Mouse (Mus musculus): ENCODE measurements around the gene Dph1. TPM values are rescaled to one million over a fixed set of nuclear protein-coding genes. Genes with fewer than 3 reads are reported as not detected.

Dph1 gene
- total RNA-seq, 2 experiments from 2014 or later = 10.0 to 11.4 TPM

GRCm38 (mm10) chr11:75204472-75204871, 13.4 kb upstream of the Dph1 start:
- no peak for DNase-seq (ENCODE audit: low spot score in 2 of 2)

DNA sequence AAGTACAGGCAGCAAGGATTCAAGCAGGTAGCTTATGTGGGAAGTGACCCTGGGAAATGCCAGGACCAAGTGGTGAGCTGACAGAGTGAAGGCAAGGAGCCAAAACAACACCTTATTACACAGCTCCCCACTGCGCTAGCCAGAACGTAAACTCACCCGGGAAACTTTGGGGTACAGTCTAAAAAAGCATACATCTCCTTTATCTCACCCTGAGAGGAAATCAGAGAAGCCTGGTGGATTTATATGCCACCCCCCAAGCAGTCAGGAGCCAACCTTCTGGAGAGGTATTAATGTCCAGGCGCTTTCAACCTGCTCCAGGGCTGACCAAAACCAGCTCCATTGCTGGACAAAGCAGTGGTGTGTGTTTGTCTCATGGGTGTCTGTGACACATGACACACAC, 12.9 kb upstream of the Dph1 start:
- no peak for DNase-seq (ENCODE audit: low spot score in 2 of 2)

- no peak for DNase-seq (ENCODE audit: low spot score in 2 of 2)
Observed at GRCm38 (mm10) chr11:75201721-75202120, 10.7 kb upstream of the Dph1 start.

GRCm38 (mm10) chr11:75200935-75201334, 9.9 kb upstream of the Dph1 start:
- DNase-seq (ENCODE audit: low spot score in 2 of 2) = no peak

DNA sequence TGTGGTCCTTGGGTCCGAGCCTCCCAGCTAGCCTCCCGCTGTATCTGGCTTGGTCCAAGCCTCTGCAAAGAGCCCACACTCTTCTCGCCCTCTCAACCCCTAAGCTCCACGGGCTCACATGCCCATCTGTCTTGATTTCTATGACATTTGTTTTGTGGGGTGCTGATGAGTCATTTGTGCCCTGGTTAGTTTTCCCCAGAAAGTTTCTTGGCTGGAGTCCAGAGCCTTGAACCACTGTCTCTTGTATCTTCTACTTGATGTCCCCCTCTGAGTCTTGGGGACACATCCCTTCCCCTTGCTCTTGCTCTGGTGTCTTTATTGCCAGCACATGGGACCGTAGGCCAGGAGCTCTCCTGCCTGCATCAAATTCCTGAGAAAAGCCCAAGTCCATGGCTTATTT, 8.9 kb upstream of the Dph1 start:
- DNase-seq (ENCODE audit: low spot score in 2 of 2) = no peak

DNA sequence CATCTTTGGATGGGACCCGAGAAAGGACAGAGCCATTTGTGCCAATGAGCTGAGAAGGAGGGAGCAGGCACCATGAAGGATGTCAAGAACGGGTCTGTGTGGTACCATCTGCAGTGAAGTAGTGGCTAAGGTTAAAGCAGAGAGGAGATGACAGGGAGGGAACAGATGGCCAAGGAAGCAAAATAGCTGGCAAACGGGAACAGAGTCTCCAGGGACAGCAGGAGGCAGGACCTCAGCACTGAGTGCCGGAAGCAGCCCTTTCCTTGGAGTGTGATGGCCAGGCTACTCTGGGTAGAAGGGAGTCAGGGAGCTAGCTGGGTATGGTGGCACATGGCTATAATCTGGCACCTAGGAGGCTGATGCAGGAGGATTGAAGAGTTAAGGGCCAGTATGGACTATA, 7.8 kb upstream of the Dph1 start:
- no peak for DNase-seq (ENCODE audit: low spot score in 2 of 2)

DNA sequence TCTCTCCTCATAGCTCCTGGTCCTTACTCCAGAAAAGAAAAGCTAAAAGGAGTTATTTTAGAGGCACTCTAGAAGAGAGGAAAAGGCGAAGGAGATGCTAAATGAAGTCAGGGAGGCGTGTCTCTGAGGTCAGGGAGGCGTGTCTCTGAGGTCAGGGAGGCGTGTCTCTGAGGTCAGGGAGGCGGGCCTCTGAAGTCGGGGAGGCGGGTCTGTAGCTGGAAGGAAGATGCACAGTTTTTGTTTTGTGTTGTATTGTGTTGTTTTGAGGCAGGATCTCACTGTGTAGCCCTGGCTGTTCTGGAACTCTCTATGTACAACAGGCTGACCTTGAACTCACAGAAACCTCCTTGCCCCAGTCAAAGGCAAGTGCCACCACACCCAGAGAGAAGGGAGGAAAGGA, 6.9 kb upstream of the Dph1 start:
- DNase-seq (ENCODE audit: low spot score in 2 of 2) = no peak

DNA sequence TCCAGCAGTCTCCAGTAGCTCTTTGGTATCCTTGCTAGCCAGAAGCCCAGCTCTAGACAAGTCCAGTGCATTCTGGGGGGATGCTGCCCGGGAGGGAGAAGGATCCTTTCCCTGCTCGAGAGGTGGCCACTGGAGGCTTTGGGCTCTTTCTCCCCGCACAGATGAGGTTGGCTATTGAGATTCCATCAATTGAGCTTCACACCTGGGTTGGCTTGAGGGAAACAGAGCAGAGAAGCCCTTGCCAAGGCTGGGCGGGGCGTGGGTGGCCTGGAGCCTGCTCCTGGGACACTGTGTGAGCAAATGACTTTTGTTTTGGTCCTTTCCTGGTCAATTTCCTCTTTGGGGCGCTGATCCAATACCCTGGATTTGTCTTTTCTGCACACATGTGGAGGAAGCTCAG, 5.1 kb upstream of the Dph1 start:
- no peak for DNase-seq (ENCODE audit: low spot score in 2 of 2)

DNA sequence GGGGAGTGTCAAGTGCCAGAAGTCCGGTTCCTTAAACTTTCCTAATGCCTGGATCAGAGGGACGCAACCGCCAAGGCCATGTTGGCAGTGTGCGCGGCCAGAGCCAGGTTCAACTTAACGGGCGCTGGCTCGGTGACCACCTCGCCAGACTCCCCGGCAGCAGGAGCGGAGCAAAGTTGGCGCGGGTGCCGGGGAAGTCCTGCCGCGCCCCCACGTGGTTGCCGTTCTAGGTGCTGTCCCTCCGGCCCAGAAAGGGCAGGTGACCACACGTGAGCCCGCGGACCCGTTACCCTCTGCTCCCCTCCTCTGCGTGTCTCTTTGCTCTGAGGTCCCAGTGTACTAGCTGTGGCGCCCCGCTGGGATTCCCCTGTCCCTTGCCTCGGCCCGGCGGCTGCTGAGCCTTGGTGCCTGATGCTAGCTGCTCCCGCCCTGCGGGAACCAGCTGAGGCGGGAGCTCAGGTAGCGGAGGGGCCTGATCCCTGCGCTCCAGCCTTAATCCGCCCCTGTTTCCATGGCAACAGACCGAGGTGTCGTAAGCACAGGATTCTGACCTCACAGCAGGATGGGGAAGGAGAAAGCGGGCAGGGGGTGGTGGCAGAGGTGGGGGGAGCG, 3.9 kb upstream of the Dph1 start:
- no peak for DNase-seq (ENCODE audit: low spot score in 2 of 2)

DNA sequence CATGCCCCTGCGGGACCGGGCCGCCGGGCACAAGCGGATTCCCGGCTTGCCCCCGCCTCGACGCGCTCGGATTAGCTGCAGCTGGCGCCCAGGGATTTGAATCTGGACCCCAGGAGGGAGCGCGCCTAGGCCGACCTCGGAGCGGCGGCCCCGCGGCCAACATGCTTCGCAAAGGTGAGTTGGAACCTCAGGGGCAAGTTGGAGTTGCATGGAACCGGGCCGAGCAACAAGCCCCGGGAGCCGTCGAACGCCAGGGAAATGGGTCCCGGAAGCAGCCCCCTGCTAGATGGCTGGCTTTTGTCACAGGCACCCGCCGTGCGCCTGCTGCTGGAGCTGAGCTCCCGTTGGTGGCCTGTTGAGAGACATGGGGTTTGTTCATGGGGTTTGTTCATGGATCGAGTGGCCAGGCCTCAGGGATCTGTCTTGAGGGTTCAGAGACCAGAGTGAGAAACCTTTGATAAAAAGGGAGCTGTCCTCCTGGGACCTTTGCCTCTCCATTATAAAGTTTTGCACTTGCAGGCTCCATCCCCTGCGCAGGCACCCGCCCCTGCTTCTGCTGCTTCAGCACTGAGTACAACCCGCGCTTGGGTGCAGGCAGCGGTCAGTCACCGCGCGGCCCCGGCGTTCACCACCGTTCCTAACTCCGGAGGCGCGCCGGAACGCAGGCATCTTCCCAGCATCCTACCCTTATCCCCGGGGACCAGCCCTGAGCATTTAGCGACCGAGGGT, 3.2 kb upstream of the Dph1 start:
- peak in 1 of 2 experiments; percentile 33 for DNase-seq (ENCODE audit: low spot score in 2 of 2)

GRCm38 (mm10) chr11:75193256-75194071, 2.4 kb upstream of the Dph1 start, which contains the start of gene Rtn4rl1:
Gene Rtn4rl1 (plus strand): TSS chr11:75193783.
- DNase-seq (ENCODE audit: low spot score in 2 of 2) = peak; percentile 30 to 56

DNA sequence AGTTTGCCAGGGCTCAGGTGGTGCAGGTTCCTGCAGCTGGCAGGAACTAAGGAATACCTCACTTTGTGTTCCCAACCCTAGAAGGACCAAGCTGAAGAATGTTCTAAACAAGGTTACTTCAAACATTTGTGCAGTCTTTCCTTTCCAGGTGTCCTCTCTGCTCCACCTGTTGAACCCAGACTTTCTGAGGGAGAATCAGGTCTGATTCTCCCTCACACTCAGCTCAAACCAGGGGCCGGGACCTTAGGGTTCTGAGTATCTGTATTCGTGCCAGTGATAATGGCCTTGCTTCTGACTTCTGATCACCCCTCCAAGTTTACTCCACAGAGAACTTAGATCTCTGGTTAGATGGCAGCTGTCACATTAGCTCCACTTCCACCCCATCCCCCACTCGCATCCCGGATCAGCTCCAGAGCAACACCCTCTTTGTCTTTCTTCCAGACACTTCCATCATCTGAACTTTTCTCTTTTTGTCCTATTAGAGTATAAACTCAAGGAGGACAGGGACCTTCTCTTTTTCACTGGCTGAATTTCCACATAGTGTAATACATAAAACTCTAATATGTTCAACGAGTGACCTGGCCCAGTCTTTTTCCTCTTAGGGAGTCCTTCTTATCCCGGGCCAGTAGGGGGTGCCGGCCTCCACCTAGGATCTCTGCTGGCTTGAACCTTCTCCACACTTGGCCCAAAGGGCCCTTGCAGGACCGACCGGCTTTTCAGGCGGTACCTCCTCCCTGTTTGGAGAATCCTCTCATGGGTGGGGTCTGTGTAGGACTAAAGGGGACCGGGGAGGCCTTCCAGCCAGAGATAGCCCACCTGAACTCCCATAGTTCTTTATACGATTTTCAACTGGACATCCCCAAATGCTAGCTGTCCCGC, 1.5 kb upstream of the Dph1 start:
- peak; percentile 62 to 81 for DNase-seq (ENCODE audit: low spot score in 2 of 2)

- DNase-seq (ENCODE audit: low spot score in 2 of 2) = no peak
Observed at GRCm38 (mm10) chr11:75191841-75192240, 800 bp upstream of the Dph1 start.

DNA sequence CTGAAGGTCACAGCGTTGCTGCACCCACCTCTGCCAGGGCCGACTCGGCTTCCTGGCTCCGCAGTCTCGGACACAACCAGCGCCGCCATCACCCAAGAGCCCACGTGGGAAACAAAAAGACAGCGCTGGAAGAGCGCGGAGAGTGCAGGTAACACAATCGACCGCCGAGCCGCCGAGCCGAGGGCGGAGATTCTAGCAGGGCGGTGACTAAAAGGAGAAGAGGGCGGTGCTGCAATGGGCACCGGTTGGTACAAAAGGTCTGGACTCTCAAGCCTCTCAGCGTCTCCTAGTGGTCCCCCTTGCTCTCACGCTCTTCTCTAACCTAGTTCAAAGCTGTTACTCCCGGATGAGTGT, 693 bp downstream of the Dph1 start:
- peak; percentile 55 to 78 for DNase-seq (ENCODE audit: low spot score in 2 of 2)

- DNase-seq (ENCODE audit: low spot score in 2 of 2) = no peak
Observed at GRCm38 (mm10) chr11:75189713-75190370, 1.2 kb downstream of the Dph1 start.

- DNase-seq (ENCODE audit: low spot score in 2 of 2) = no peak
Observed at GRCm38 (mm10) chr11:75184986-75185385, 6.1 kb downstream of the Dph1 start.

- no peak for DNase-seq (ENCODE audit: low spot score in 2 of 2)
Observed at GRCm38 (mm10) chr11:75184573-75184972, 6.5 kb downstream of the Dph1 start.

DNA sequence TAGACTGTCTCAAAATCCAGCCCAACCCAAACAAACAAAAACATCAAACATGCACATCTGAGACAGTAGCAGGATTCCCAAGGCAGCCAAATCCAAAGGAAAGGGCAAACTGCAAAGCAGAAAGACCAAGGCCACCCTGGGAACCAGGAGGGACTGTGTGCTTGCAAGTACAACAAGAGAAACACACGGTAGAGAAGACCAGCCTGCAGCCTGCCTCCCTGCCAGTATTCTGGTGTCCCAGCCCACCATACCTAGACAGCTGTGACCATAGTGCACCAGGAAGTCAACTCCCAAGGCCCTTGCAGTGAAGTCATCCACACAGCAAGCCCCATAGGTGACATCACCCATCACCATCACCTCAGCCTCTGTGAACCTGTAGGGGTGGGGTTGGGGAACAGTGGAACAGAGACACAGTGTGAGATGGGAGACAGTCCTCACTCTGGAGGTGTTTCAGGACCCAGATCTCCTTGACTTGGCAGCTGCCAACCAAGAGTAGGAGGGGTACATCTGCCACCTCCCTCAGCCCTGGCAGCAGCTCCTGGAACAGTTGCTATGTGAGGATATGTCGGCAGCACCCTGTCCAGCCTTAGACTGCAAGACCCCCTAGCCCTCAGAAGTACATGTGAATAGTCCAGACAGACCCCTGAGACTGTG, 7.0 kb downstream of the Dph1 start:
- no peak for DNase-seq (ENCODE audit: low spot score in 2 of 2)

DNA sequence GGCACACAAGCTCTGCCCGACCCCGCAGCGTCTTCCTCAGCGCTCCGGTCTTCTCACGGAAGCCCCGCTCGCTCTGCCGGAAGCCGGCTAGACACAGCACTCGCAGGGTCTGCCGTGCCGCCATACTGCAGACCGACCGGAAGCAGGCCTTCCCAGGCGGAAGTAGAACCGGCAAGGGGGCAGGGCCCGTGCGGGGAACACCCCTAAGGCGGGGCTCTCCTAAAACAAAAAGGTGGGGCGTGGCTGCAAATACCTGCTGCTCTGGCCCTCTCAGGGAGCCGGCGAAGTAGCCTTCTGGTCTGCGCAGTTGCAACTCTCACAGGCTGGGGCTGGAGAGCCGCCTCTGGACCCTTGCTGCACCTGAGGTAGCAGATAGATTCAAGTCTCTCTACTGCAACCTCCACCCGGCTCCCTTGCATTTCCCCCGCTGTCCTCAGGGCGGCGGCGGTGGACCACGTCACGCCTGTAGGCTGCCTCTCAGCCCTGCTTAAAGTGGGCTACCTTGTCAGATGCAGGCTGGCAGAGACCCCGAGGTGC, 12.3 kb downstream of the Dph1 start, which contains the start of gene Ovca2:
Gene Ovca2, minus strand, starts transcription at position 164 of the 537 bp plus-strand sequence.
- DNase-seq (ENCODE audit: low spot score in 2 of 2) = peak; percentile 72 to 90

DNA sequence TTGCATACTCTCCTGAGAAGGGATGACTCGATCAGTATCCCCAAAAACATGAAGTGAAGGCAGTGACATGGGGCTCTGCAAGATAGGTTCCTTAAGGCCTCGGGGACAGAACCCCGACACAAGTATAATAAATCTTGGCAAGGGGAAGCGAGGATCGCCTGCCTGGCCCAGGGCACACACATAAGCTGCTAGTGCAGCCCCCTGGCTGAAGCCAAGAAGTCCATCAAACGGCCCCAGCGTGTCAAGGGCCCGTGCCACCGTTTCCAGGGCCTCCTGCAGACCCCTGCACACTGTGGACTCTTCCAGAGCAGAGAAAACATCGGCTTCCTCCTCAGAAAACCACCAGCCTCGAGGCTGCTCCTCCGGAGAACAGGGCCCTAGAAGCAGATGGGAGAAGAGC, 13.0 kb downstream of the Dph1 start:
- no peak for DNase-seq (ENCODE audit: low spot score in 2 of 2)

All from gastrocnemius, postnatal 4 days (tissue).